Mouse (Mus musculus) heart, embryonic 12.5 days (tissue): ENCODE measurements at regions not wholly inside any gene's neighbourhood (a gene's known extent, or its start where the extent isn't known, plus 50 kb on each side); places are given as distances from the start of the nearest gene placed in this dataset.

Experiments
- ATAC-seq: fragments of 200-750 bp; cut with Nextera tagmentation; 2 replicates; pipeline ENCODE4 v1.8.0; 2017; ENCODE audit warnings: moderate TSS enrichment, moderate library complexity; ENCODE audit not compliant: insufficient number of reproducible peaks, low FRiP score
- H3K27ac ChIP-seq: fragments of 300-500 bp; sonication (generic); 2 replicates; pipeline ENCODE4 v1.5.1; 2016; ENCODE audit warnings: mild to moderate bottlenecking, moderate library complexity; ENCODE audit not compliant: poor library complexity, severe bottlenecking
- H3K27me3 ChIP-seq: fragments of 300-500 bp; sonication (generic); replicated peaks from 2 replicates; pipeline ENCODE4 v1.6.1; 2016; ENCODE audit warnings: mild to moderate bottlenecking, moderate library complexity
- H3K36me3 ChIP-seq: fragments of 300-500 bp; sonication (generic); 2 replicates; pipeline ENCODE4 v1.6.1; 2016; ENCODE audit warnings: mild to moderate bottlenecking, moderate library complexity
- H3K4me1 ChIP-seq: fragments of 300-500 bp; sonication (generic); replicated peaks from 2 replicates; pipeline ENCODE4 v1.6.1; 2016; ENCODE audit warnings: mild to moderate bottlenecking
- H3K4me2 ChIP-seq: fragments of 300-500 bp; sonication (generic); 2 replicates; pipeline ENCODE4 v1.6.1; 2016; ENCODE audit warnings: mild to moderate bottlenecking, moderate library complexity
- H3K4me3 ChIP-seq: fragments of 300-500 bp; sonication (generic); 2 replicates; pipeline ENCODE4 v1.5.1; 2016; ENCODE audit warnings: mild to moderate bottlenecking
- H3K9ac ChIP-seq: fragments of 300-500 bp; sonication (generic); 2 replicates; pipeline ENCODE4 v1.6.1; 2016; ENCODE audit warnings: mild to moderate bottlenecking, moderate library complexity
- H3K9me3 ChIP-seq: fragments of 300-500 bp; sonication (generic); replicated peaks from 2 replicates; pipeline ENCODE4 v1.6.1; 2016; ENCODE audit warnings: mild to moderate bottlenecking, moderate library complexity
- WGBS: fragments of 180-500 bp; shearing (Covaris S2); methylation state at CpG from one replicate; pipeline ENCODE4 v1.1.7; 2016; 5-methylcytosine and 5-hydroxymethylcytosine counted together

- WGBS: 35% methylated on average over 5 of the region's 5 CpGs
- H3K4me3 ChIP-seq: no peak overlapping the region
- no peak for ATAC-seq
- H3K27me3 ChIP-seq: no peaks in the 10 kb centered on the region
- H3K9me3 ChIP-seq: no peaks in the 10 kb centered on the region
- H3K36me3 ChIP-seq: no peaks in the 10 kb centered on the region
- no peak overlapping the region for H3K27ac ChIP-seq
- H3K4me2 ChIP-seq: no peak overlapping the region
- no peak overlapping the region for H3K9ac ChIP-seq
- H3K4me1 ChIP-seq: peaks cover 18% of the 10 kb centered on the region
Observed at GRCm38 (mm10) chr8:115825899-115826502, 118.4 kb upstream of the Maf start.

GRCm38 (mm10) chr8:115824478-115824785 is 116.8 kb upstream of the Maf start:
- Histone ChIP-seq H3K27ac (no peak overlapping the region), H3K36me3 (no peaks in the 10 kb centered on the region), H3K9me3 (no peaks in the 10 kb centered on the region), H3K27me3 (no peaks in the 10 kb centered on the region), H3K4me2 (no peak overlapping the region), H3K9ac (no peak overlapping the region), H3K4me1 (peaks cover 18% of the 10 kb centered on the region), H3K4me3 (no peak overlapping the region)
- no peak for ATAC-seq
- WGBS: 85% methylated on average over 6 of the region's 6 CpGs

GRCm38 (mm10) chr8:115823673-115824477 is 116.3 kb upstream of the Maf start:
- H3K4me2 ChIP-seq: no peak overlapping the region
- H3K27ac ChIP-seq: no peak overlapping the region
- no peaks in the 10 kb centered on the region for H3K27me3 ChIP-seq
- no peak overlapping the region for H3K9ac ChIP-seq
- peaks cover 18% of the 10 kb centered on the region for H3K4me1 ChIP-seq
- H3K36me3 ChIP-seq: no peaks in the 10 kb centered on the region
- no peak for ATAC-seq
- WGBS: 70% methylated on average over 8 of the region's 8 CpGs
- H3K9me3 ChIP-seq: no peaks in the 10 kb centered on the region
- H3K4me3 ChIP-seq: no peak overlapping the region

DNA sequence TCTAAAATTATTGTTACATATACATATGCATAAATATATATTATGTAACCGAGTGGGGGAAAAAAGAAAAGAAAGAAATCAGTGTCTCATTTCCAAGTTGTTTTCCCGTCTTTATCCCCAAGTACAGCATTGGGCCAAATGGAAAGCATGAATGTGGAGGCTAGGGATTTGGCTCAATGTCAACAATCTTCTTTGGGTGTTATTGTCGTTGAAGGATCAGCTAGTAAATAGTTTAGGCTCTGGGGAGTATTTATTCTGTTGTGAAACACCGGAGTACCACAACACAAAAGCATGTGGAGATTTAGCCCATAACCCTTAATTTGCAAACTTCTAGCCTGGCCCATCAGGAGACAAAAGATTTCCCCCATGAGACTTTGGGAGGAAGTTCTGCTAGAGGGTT is 105.8 kb upstream of the Maf start:
- no peak for ATAC-seq
- Histone ChIP-seq H3K9me3 (no peaks in the 10 kb centered on the region), H3K36me3 (no peaks in the 10 kb centered on the region), H3K9ac (no peak overlapping the region), H3K4me3 (no peak overlapping the region), H3K27ac (no peak overlapping the region), H3K4me2 (no peak overlapping the region), H3K4me1 (peaks cover 5% of the 10 kb centered on the region; the same call in 1 of the 2 replicates), H3K27me3 (no peaks in the 10 kb centered on the region)
- WGBS: 75% methylated on average over 4 of the region's 4 CpGs

DNA sequence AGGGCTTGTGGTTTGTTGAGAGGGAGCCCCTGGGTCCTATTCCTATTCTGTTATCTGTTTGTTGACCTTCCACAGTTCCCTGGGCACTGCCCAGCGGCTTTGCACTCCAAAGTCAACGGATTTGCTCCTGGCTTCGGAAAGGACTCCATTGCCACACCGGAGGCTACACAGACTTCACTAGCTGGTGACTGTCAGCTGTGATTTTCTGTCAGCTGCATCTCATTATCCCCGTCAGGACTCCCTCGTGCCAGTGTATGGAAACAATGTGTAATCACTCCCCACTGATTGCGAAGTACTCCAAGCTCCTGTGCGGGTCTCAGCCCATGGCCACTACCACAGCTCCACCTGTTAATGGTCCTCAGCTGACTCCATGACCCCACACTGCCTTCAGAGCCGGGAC is 99.0 kb upstream of the Maf start:
- ATAC-seq: no peak
- 31% methylated on average over 9 of the region's 9 CpGs for WGBS
- Histone ChIP-seq H3K4me3 (no peak overlapping the region), H3K4me1 (0 out of 2 replicates have a peak, but pooled peaks cover 9% of the 10 kb centered on the region), H3K9ac (no peak overlapping the region), H3K4me2 (peak overlapping the region; percentile 23; the same call in 1 of the 2 replicates), H3K27ac (no peak overlapping the region), H3K9me3 (no peaks in the 10 kb centered on the region), H3K27me3 (no peaks in the 10 kb centered on the region), H3K36me3 (no peaks in the 10 kb centered on the region)

GRCm38 (mm10) chr8:115806139-115806538 is 98.5 kb upstream of the Maf start:
- Histone ChIP-seq H3K27me3 (no peaks in the 10 kb centered on the region), H3K4me1 (0 out of 2 replicates have a peak, but pooled peaks cover 9% of the 10 kb centered on the region), H3K36me3 (no peaks in the 10 kb centered on the region), H3K4me2 (peak overlapping the region; percentile 23; the same call in 1 of the 2 replicates), H3K4me3 (no peak overlapping the region), H3K9ac (no peak overlapping the region), H3K27ac (no peak overlapping the region), H3K9me3 (no peaks in the 10 kb centered on the region)
- 66% methylated on average over 6 of the region's 6 CpGs for WGBS
- no peak for ATAC-seq

DNA sequence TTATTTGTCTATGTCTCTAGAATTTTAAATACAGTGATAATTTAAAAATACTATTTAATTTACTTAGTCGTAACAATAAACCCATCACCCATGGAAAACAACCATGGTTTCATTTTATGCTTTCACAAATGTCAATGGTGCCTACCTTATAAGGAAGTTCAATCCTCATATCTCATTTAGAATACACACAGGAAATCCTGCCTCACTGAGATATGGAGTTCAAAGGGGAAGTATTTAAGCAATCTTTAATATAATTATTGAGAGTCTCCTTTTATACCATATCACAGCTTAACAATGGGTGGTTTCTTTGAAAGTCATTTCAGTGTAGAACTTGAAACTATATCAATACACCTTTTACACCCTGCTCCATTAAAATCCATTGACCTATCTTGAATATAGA is 86.0 kb upstream of the Maf start:
- Histone ChIP-seq H3K9ac (no peak overlapping the region), H3K4me1 (no peaks in the 10 kb centered on the region), H3K4me2 (no peak overlapping the region), H3K27ac (no peak overlapping the region), H3K36me3 (no peaks in the 10 kb centered on the region), H3K9me3 (no peaks in the 10 kb centered on the region), H3K27me3 (no peaks in the 10 kb centered on the region), H3K4me3 (no peak overlapping the region)
- 92% methylated on average over 1 of the region's 1 CpGs for WGBS
- no peak for ATAC-seq

DNA sequence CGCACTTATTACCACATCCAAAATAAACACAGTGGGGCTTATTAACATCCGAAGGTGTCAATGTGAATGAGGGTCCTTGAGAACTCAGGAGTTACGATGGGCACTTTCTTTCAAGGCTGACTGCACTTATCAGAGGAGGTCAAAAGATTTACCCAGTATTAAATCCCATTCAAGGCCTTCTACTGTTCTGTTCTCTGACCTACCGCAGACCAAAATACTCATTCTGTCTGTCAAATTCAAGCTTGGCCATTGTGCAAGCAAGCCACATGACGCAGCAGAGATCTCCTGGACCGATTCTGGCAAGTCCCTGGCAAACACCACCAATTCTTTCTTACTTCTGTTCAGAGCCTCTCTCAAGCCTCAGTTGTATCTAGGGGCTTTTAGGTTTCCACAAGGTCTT is 80.8 kb upstream of the Maf start:
- Histone ChIP-seq H3K4me2 (no peak overlapping the region), H3K9ac (no peak overlapping the region), H3K4me1 (no peaks in the 10 kb centered on the region), H3K4me3 (no peak overlapping the region), H3K27ac (no peak overlapping the region), H3K36me3 (no peaks in the 10 kb centered on the region), H3K27me3 (no peaks in the 10 kb centered on the region), H3K9me3 (no peaks in the 10 kb centered on the region)
- ATAC-seq: no peak
- WGBS: 65% methylated on average over 6 of the region's 6 CpGs

- no peak overlapping the region for H3K9ac ChIP-seq
- no peaks in the 10 kb centered on the region for H3K27me3 ChIP-seq
- no peak overlapping the region for H3K4me2 ChIP-seq
- WGBS: 79% methylated on average over 4 of the region's 4 CpGs
- H3K36me3 ChIP-seq: no peaks in the 10 kb centered on the region
- H3K9me3 ChIP-seq: no peaks in the 10 kb centered on the region
- ATAC-seq: no peak
- no peaks in the 10 kb centered on the region for H3K4me1 ChIP-seq
- H3K27ac ChIP-seq: no peak overlapping the region
- H3K4me3 ChIP-seq: no peak overlapping the region
Observed at GRCm38 (mm10) chr8:115786185-115786584, 78.6 kb upstream of the Maf start.

- H3K36me3 ChIP-seq: no peaks in the 10 kb centered on the region
- WGBS: 89% methylated on average over 3 of the region's 3 CpGs
- no peak for ATAC-seq
Observed at GRCm38 (mm10) chr8:115785769-115786168, 78.2 kb upstream of the Maf start.

GRCm38 (mm10) chr8:115783364-115783763 is 75.8 kb upstream of the Maf start:
- no peaks in the 10 kb centered on the region for H3K27me3 ChIP-seq
- no peak for ATAC-seq
- no peak overlapping the region for H3K4me2 ChIP-seq
- no peak overlapping the region for H3K4me3 ChIP-seq
- WGBS: 81% methylated on average over 6 of the region's 6 CpGs
- no peaks in the 10 kb centered on the region for H3K9me3 ChIP-seq
- H3K4me1 ChIP-seq: no peaks in the 10 kb centered on the region
- no peaks in the 10 kb centered on the region for H3K36me3 ChIP-seq
- no peak overlapping the region for H3K27ac ChIP-seq
- no peak overlapping the region for H3K9ac ChIP-seq

More at GRCm38 (mm10) chr8:115785769-115786168, 78.2 kb upstream of the Maf start:
- no peaks in the 10 kb centered on the region for H3K4me1 ChIP-seq
- H3K27ac ChIP-seq: no peak overlapping the region
- no peak overlapping the region for H3K4me2 ChIP-seq
- no peak overlapping the region for H3K4me3 ChIP-seq
- no peaks in the 10 kb centered on the region for H3K27me3 ChIP-seq
- no peaks in the 10 kb centered on the region for H3K9me3 ChIP-seq
- no peak overlapping the region for H3K9ac ChIP-seq

- no peak overlapping the region for H3K9ac ChIP-seq
- 86% methylated on average over 1 of the region's 1 CpGs for WGBS
- H3K27me3 ChIP-seq: no peaks in the 10 kb centered on the region
- no peak for ATAC-seq
- no peak overlapping the region for H3K4me3 ChIP-seq
- no peak overlapping the region for H3K4me2 ChIP-seq
- no peaks in the 10 kb centered on the region for H3K9me3 ChIP-seq
- H3K27ac ChIP-seq: no peak overlapping the region
- H3K4me1 ChIP-seq: no peaks in the 10 kb centered on the region
- H3K36me3 ChIP-seq: no peaks in the 10 kb centered on the region
Observed at GRCm38 (mm10) chr8:115778433-115778832, 70.8 kb upstream of the Maf start.
